Mouse (Mus musculus) large intestine, adult 2 months (tissue): ENCODE results near the gene Klk1b26. TPM values are rescaled to one million over a fixed set of nuclear protein-coding genes. Genes with fewer than 3 reads are reported as not detected.
"Not testable (repeated sequence)": the region's sequence is repeated elsewhere in the genome, so short reads cannot be mapped to it uniquely, and the experiment has no call there.

ENCODE experiments used
- DNase-seq: peaks from one replicate; pipeline ENCODE4 v3.0.0-alpha.2; 2012; ENCODE audit warnings: low read depth, low spot score
- WGBS: fragments of 180-500 bp; shearing (Covaris S2); methylation state at CpG from one replicate; pipeline ENCODE4 v1.1.7; 2018; 5-methylcytosine and 5-hydroxymethylcytosine counted together
- polyA plus RNA-seq: library from polyadenylated mRNA; depleted of rRNA; stranded (reverse); fragments of >200 nt; gene quantifications from 2 replicates; pipeline ENCODE4 v1.2.3, GENCODE M21; 2012; rRNA removed

The Klk1b26 gene
- not detected in 2 replicates for polyA plus RNA-seq

GRCm38 (mm10) chr7:44011868-44012267 is at the start of gene Klk1b26:
TSS of gene Klk1b26 (plus strand) at chr7:44012168.
- DNase-seq, result not testable (repeated sequence)

GRCm38 (mm10) chr7:43966451-43966850 is 45.5 kb upstream of the Klk1b26 start, which contains the start of gene Klk1b1:
TSS of gene Klk1b1 (plus strand) at chr7:43966751.
- WGBS, result 45% methylated on average over 3 of the region's 3 CpGs
- no peak for DNase-seq

GRCm38 (mm10) chr7:43967058-43967457 is 44.9 kb upstream of the Klk1b26 start:
- no peak for DNase-seq
- WGBS, result 88% methylated on average over 3 of the region's 3 CpGs

- DNase-seq, result no peak
- WGBS, result 84% methylated on average over 2 of the region's 2 CpGs
These were observed 44.4 kb upstream of the Klk1b26 start for GRCm38 (mm10) chr7:43967612-43968011.

- 64% methylated on average over 1 of the region's 1 CpGs for WGBS
- DNase-seq, result not testable (repeated sequence)
These were observed 36.2 kb upstream of the Klk1b26 start, which contains the start of gene Klk1b9 for GRCm38 (mm10) chr7:43975761-43976160. TSS of gene Klk1b9 (plus strand) at chr7:43976061.

- DNase-seq, result no peak
These were observed 26.3 kb upstream of the Klk1b26 start for GRCm38 (mm10) chr7:43985657-43986056.

- WGBS, result 57% methylated on average over 1 of the region's 1 CpGs
- not testable (repeated sequence) for DNase-seq
These were observed 17.1 kb upstream of the Klk1b26 start for GRCm38 (mm10) chr7:43994821-43995220.

- 33% methylated on average over 4 of the region's 4 CpGs for WGBS
- DNase-seq, result not testable (repeated sequence)
These were observed 16.4 kb upstream of the Klk1b26 start, which contains the start of gene Klk1b11 for GRCm38 (mm10) chr7:43995577-43995976. TSS of gene Klk1b11 (plus strand) at chr7:43995877.

GRCm38 (mm10) chr7:44004847-44005246 is 7.1 kb upstream of the Klk1b26 start:
- no peak for DNase-seq

GRCm38 (mm10) chr7:44014666-44015065 is 2.7 kb downstream of the Klk1b26 start:
- 78% methylated on average over 6 of the region's 6 CpGs for WGBS
- not testable (repeated sequence) for DNase-seq

GRCm38 (mm10) chr7:44015071-44015470 is 3.1 kb downstream of the Klk1b26 start:
- DNase-seq, result no peak
- WGBS, result 60% methylated on average over 5 of the region's 5 CpGs

GRCm38 (mm10) chr7:44051990-44052389 is 40.0 kb downstream of the Klk1b26 start, which contains the start of gene Klk1b27:
TSS of gene Klk1b27 (plus strand) at chr7:44052290.
- WGBS, result 44% methylated on average over 3 of the region's 3 CpGs
- not testable (repeated sequence) for DNase-seq

Other genes starting within 250 kb of the Klk1b26 start
- not detected in 2 replicates for gene Klk12, start 243.3 kb upstream of the Klk1b26 start, polyA plus RNA-seq
- gene Klk11, start 237.6 kb upstream of the Klk1b26 start, polyA plus RNA-seq, result not detected in 2 replicates
- 0.21 and 0.69 TPM in 2 replicates for gene Klk10, start 231.1 kb upstream of the Klk1b26 start, polyA plus RNA-seq
- not detected in 2 replicates for gene Klk9, start 220.3 kb upstream of the Klk1b26 start, polyA plus RNA-seq
- 3.1 TPM in 2 replicates for gene Klk8, start 214.6 kb upstream of the Klk1b26 start, polyA plus RNA-seq
- not detected in 2 replicates for gene Klk7, start 200.9 kb upstream of the Klk1b26 start, polyA plus RNA-seq
- not detected in 2 replicates for gene Klk6, start 187.7 kb upstream of the Klk1b26 start, polyA plus RNA-seq
- not detected in 2 replicates for gene Klk5, start 170.2 kb upstream of the Klk1b26 start, polyA plus RNA-seq
- not detected in 2 replicates for gene Klk4, start 131.0 kb upstream of the Klk1b26 start, polyA plus RNA-seq
- not detected in 2 replicates for gene Klk15, start 78.4 kb upstream of the Klk1b26 start, polyA plus RNA-seq
- not detected in 2 replicates for gene Klk1b8, start 61.5 kb upstream of the Klk1b26 start, polyA plus RNA-seq
- gene Klk1b1, start 45.4 kb upstream of the Klk1b26 start, polyA plus RNA-seq, result not detected in 2 replicates
- not detected in 2 replicates for gene Klk1b9, start 36.1 kb upstream of the Klk1b26 start, polyA plus RNA-seq
- gene Klk1b11, start 16.3 kb upstream of the Klk1b26 start, polyA plus RNA-seq, result not detected in 2 replicates
- 0.62 and 0.71 TPM in 2 replicates for gene Klk1b27, start 40.1 kb downstream of the Klk1b26 start, polyA plus RNA-seq
- not detected in 2 replicates for gene Klk1b21, start 90.2 kb downstream of the Klk1b26 start, polyA plus RNA-seq
- 2.6 and 4.9 TPM in 2 replicates for gene Klk1b22, start 100.5 kb downstream of the Klk1b26 start, polyA plus RNA-seq
- gene Klk1b16, start 124.6 kb downstream of the Klk1b26 start, polyA plus RNA-seq, result not detected in 2 replicates
- gene Klk1b24, start 176.1 kb downstream of the Klk1b26 start, polyA plus RNA-seq, result 0.10 TPM in 1 of 2 replicates, not detected in the other
- gene Klk1b3, start 186.0 kb downstream of the Klk1b26 start, polyA plus RNA-seq, result 0.12 and 0.18 TPM in 2 replicates
- gene Klk1b4, start 195.3 kb downstream of the Klk1b26 start, polyA plus RNA-seq, result not detected in 2 replicates
- 0.06 and 0.12 TPM in 2 replicates for gene Klk1b5, start 203.8 kb downstream of the Klk1b26 start, polyA plus RNA-seq
- 389 and 435 TPM in 2 replicates for gene Klk1, start 213.2 kb downstream of the Klk1b26 start, polyA plus RNA-seq
- gene Gm36864, start 224.0 kb downstream of the Klk1b26 start, polyA plus RNA-seq, result 0.06 TPM in 1 of 2 replicates, not detected in the other
- gene 1700028J19Rik, start 234.5 kb downstream of the Klk1b26 start, polyA plus RNA-seq, result 1.3 and 2.1 TPM in 2 replicates
- gene 2410002F23Rik, start 234.6 kb downstream of the Klk1b26 start, polyA plus RNA-seq, result 57.0 and 72.3 TPM in 2 replicates
- gene Acp4, start 245.2 kb downstream of the Klk1b26 start, polyA plus RNA-seq, result not detected in 2 replicates
- gene Gm15517, start 249.3 kb downstream of the Klk1b26 start, polyA plus RNA-seq, result not detected in 2 replicates